8 mouse cellular contexts compared by ENCODE assay signal in the genomic region with DNA sequence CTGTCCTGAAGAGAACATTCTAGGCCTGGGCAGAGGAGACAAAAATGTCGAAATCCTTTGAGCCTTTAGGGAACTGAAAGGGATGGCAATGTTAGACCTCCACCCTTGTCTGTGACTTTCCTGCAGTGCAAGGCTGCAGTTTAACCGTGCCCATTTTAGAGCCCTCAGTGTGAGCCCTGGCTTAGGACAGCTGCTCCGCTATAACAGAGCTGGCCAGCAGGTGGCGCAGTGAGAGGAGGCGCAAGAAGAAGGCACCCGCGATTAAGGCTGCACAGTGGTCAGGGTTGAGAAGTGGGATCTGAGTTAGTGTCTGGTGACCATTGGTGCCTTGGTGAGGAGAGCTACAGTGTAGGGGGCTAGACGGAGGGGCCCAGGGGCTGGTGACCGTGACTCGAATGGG. TPM values are rescaled to one million over a fixed set of nuclear protein-coding genes. Genes with fewer than 3 reads are reported as not detected.
DNase-seq lines count a peak whose midpoint lies in the region; ATAC-seq and TF ChIP-seq lines count a peak whose summit lies in the region.

No protein-coding gene starts in this region.

- no peaks in the 10 kb centered on the region for H3K36me3 ChIP-seq in liver, embryonic 12.5 days
- no peaks in the 10 kb centered on the region for H3K36me3 ChIP-seq in intestine, postnatal 0 days (ENCODE audit: control insufficient read depth, insufficient read depth)
- H3K36me3 ChIP-seq in liver, embryonic 13.5 days, result no peaks in the 10 kb centered on the region

- peak; percentile 82 for DNase-seq in liver
- peak; percentile 74 to 79 for DNase-seq in cerebellum, postnatal 36 days
- DNase-seq in gastrocnemius, postnatal 10 days, result peak; percentile 90
- DNase-seq in liver, embryonic 13.5 days, result peak; percentile 55
- peak; percentile 55 to 69 for DNase-seq in natural killer cell, adult 2 months (ENCODE audit: low spot score in 2 of 2)
- DNase-seq in telencephalon, adult 2 months (ENCODE audit: low read depth, low spot score), result peak; percentile 24

- H3K9ac ChIP-seq in liver, embryonic 12.5 days, result no peak overlapping the region
- no peak overlapping the region for H3K9ac ChIP-seq in intestine, postnatal 0 days (ENCODE audit: low read depth, low read length)
- no peak overlapping the region for H3K9ac ChIP-seq in liver, embryonic 13.5 days

- no peak overlapping the region for H3K4me3 ChIP-seq in liver, embryonic 12.5 days
- no peak overlapping the region for H3K4me3 ChIP-seq in intestine, postnatal 0 days (ENCODE audit: low read depth, low read length)
- H3K4me3 ChIP-seq in liver, embryonic 13.5 days (replicated peaks), result no peak overlapping the region

- no peak overlapping the region for H3K27ac ChIP-seq in liver, embryonic 12.5 days
- H3K27ac ChIP-seq in intestine, postnatal 0 days (ENCODE audit: low read depth, low read length), result no peak overlapping the region
- H3K27ac ChIP-seq in liver, embryonic 13.5 days, result no peak overlapping the region

- peaks cover 27% of the 10 kb centered on the region for H3K27me3 ChIP-seq in liver, embryonic 12.5 days (replicated peaks)
- no peaks in the 10 kb centered on the region for H3K27me3 ChIP-seq in intestine, postnatal 0 days (replicated peaks; ENCODE audit: control insufficient read depth, insufficient read depth, low read length)
- H3K27me3 ChIP-seq in liver, embryonic 13.5 days, result peaks cover 2% of the 10 kb centered on the region; the same call in 1 of the 2 replicates

- H3K4me2 ChIP-seq in liver, embryonic 12.5 days, result no peak overlapping the region
- H3K4me2 ChIP-seq in intestine, postnatal 0 days (replicated peaks; ENCODE audit: low read depth), result no peak overlapping the region
- H3K4me2 ChIP-seq in liver, embryonic 13.5 days, result no peak overlapping the region

- peaks cover 45% of the 10 kb centered on the region for H3K4me1 ChIP-seq in liver, embryonic 12.5 days
- H3K4me1 ChIP-seq in intestine, postnatal 0 days (replicated peaks; ENCODE audit: control insufficient read depth, insufficient read depth, low read length), result peaks cover 4% of the 10 kb centered on the region; the same call in 1 of the 2 replicates
- peaks cover 32% of the 10 kb centered on the region for H3K4me1 ChIP-seq in liver, embryonic 13.5 days (replicated peaks)

- no peak for ATAC-seq in liver, embryonic 12.5 days
- no peak for ATAC-seq in intestine, postnatal 0 days
- peak; percentile 37 for ATAC-seq in liver, embryonic 13.5 days (ENCODE audit: low read depth)

- H3K9me3 ChIP-seq in liver, embryonic 12.5 days (replicated peaks), result no peaks in the 10 kb centered on the region
- H3K9me3 ChIP-seq in intestine, postnatal 0 days (ENCODE audit: control insufficient read depth), result no peaks in the 10 kb centered on the region
- H3K9me3 ChIP-seq in liver, embryonic 13.5 days (replicated peaks), result no peaks in the 10 kb centered on the region

- peak; percentile 98 for TF ChIP-seq CTCF in intestine, postnatal 0 days (IDR thresholded peaks at IDR 0.05; ENCODE audit: low read depth)

- 6% methylated on average over 10 of the region's 10 CpGs for WGBS in liver, embryonic 12.5 days (ENCODE audit: insufficient replicate concordance)
- WGBS in intestine, postnatal 0 days, result 11% methylated on average over 10 of the region's 10 CpGs
- WGBS in liver, embryonic 13.5 days (ENCODE audit: insufficient replicate concordance), result 6% methylated on average over 10 of the region's 10 CpGs

RNA-seq across cellular contexts. Expression of gene Slc2a7, which starts 12.1 kb away (rescaled TPM):
- not detected in 2 replicates for polyA plus RNA-seq in liver, embryonic 12.5 days (2016; fragmentation: Nextera tagmentation; extraction: Ambion mirVana)
- not detected for total RNA-seq in gastrocnemius, postnatal 10 days (2021)
- 7.0 and 8.2 TPM in 2 replicates for polyA plus RNA-seq in intestine, postnatal 0 days (2015; fragmentation: Nextera tagmentation; extraction: Ambion mirVana)
- 0.21 TPM in 1 of 2 replicates, not detected in the other for polyA plus RNA-seq in liver, embryonic 13.5 days (2015; fragmentation: Nextera tagmentation; extraction: Ambion mirVana)

RNA-seq across cellular contexts. Expression of gene Slc2a5, which starts 17.6 kb away (rescaled TPM):
- polyA plus RNA-seq in liver, embryonic 12.5 days (2016; fragmentation: Nextera tagmentation; extraction: Ambion mirVana), result 0.22 and 0.30 TPM in 2 replicates
- 1 to 10 TPM; 2.0 to 2.4 TPM for total RNA-seq in gastrocnemius, postnatal 10 days (2021)
- polyA plus RNA-seq in intestine, postnatal 0 days (2015; fragmentation: Nextera tagmentation; extraction: Ambion mirVana), result 23.8 and 26.9 TPM in 2 replicates
- polyA plus RNA-seq in liver, embryonic 13.5 days (2015; fragmentation: Nextera tagmentation; extraction: Ambion mirVana), result 0.22 and 0.23 TPM in 2 replicates

RNA-seq across cellular contexts. Expression of gene Gpr157, which starts 49.5 kb away (rescaled TPM):
- polyA plus RNA-seq in liver, embryonic 12.5 days (2016; fragmentation: Nextera tagmentation; extraction: Ambion mirVana), result 0.18 and 0.37 TPM in 2 replicates
- total RNA-seq in gastrocnemius, postnatal 10 days (2021), result 10 to 100 TPM; 18.8 to 19.2 TPM
- 2.5 and 3.2 TPM in 2 replicates for polyA plus RNA-seq in intestine, postnatal 0 days (2015; fragmentation: Nextera tagmentation; extraction: Ambion mirVana)
- 0.10 and 0.12 TPM in 2 replicates for polyA plus RNA-seq in liver, embryonic 13.5 days (2015; fragmentation: Nextera tagmentation; extraction: Ambion mirVana)

Comparison
In these comparisons a context has a peak if more than half of its experiments do, and no peak if none do; other contexts are left out.
1. DNase-seq: peak in every context shown above with its lines; median percentile 90 in gastrocnemius, postnatal 10 days; 82 in liver; 76 in cerebellum, postnatal 36 days; 62 in natural killer cell, adult 2 months; 55 in liver, embryonic 13.5 days; 24 in telencephalon, adult 2 months.
2. RNA of gene Slc2a5, which starts 17.6 kb away (polyA plus RNA-seq): 23.8 to 26.9 TPM in intestine, postnatal 0 days; 0.22 to 0.30 TPM in liver, embryonic 12.5 days and 0.22 to 0.23 TPM in liver, embryonic 13.5 days; every median in the first group is over 10 times any median in the second.